Mouse (Mus musculus): ENCODE data around the gene Insig1. TPM values are rescaled to one million over a fixed set of nuclear protein-coding genes. Genes with fewer than 3 reads are reported as not detected.

Gene Insig1
- polyA plus RNA-seq, 1 experiment from 2014 or later: 71.6 TPM

DNA sequence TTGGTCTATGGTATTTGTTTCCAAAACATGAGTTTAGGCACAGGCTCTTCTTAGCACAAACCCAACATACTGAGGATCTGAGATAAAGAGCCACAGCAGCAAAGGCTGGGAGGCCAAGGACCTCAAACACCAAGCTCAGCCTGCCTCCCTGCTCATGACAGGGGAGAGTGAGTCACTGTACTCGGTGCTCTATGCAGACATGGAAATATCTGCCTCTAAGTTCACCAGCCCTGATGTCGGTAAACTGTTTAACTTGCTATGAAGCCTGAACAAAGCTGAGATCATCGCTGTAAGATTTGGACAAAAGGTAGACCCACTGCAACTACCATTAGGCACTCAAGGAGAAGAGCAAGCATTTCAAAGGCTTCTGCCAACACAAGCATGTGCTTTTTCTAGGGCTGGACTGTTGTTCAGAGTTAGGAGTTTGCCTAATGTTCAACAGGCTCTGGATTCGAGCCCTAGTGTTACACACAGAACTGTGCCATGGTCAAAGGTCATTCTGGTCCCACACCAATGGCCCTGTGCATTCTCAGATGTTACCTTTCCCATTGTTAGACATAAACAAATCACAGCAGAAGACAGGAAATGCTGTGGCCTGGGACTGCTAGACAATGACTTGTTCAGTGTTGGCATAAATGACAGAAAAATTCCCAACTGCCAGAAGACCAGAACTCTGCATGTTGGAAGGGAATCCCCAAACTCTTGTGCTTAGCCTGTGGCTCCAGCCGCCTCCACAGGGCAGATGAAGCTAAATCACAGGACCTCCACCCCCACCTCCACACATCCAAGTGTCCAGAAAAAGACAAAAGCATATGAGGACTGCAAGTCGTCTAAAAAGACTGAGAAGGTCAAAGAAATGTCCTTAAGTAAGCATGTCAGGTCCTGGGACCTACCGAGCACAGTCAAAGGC lies 31.2 kb upstream of the Insig1 start:
- 82% methylated on average over 7 of the region's 7 CpGs for WGBS
- H3K27me3 ChIP-seq (replicated peaks): no peaks in the 10 kb centered on the region

DNA sequence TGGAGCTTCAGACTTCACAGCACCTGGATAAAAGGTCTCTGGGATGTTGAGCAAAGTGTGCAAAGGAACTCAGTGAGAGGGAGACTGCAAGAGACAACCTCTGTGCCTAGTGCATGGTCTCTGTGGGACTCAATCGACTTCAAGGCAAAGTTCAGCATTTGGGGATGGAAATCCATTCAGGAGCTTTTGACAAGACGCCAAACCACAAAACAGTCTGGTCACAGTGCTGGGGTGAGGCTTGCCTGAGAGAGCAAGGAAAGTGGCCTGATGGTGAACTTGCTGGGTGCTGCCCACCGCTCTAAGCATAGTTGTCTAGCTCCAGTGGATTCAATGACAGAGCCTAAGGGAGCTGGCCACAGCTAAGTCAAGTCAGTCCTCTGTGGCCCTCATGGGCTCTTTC lies 30.4 kb upstream of the Insig1 start:
- Histone ChIP-seq H3K4me3 (replicated peaks) (no peak overlapping the region), H3K27ac (replicated peaks) (no peak overlapping the region), H3K9ac (replicated peaks) (no peak overlapping the region), H3K4me1 (no peaks in the 10 kb centered on the region), H3K36me3 (no peaks in the 10 kb centered on the region), H3K27me3 (replicated peaks) (no peaks in the 10 kb centered on the region), H3K9me3 (replicated peaks) (no peaks in the 10 kb centered on the region), H3K4me2 (no peak overlapping the region)
- WGBS: 99% methylated on average over 3 of the region's 3 CpGs
- ATAC-seq (ENCODE audit: low FRiP score): no peak

More for the DNA sequence above, 31.2 kb upstream of the Insig1 start:
- ATAC-seq (ENCODE audit: low FRiP score): no peak
- Histone ChIP-seq H3K4me1 (no peaks in the 10 kb centered on the region), H3K4me3 (replicated peaks) (no peak overlapping the region), H3K27ac (replicated peaks) (no peak overlapping the region), H3K9ac (replicated peaks) (no peak overlapping the region), H3K4me2 (no peak overlapping the region), H3K9me3 (replicated peaks) (no peaks in the 10 kb centered on the region), H3K36me3 (no peaks in the 10 kb centered on the region)

DNA sequence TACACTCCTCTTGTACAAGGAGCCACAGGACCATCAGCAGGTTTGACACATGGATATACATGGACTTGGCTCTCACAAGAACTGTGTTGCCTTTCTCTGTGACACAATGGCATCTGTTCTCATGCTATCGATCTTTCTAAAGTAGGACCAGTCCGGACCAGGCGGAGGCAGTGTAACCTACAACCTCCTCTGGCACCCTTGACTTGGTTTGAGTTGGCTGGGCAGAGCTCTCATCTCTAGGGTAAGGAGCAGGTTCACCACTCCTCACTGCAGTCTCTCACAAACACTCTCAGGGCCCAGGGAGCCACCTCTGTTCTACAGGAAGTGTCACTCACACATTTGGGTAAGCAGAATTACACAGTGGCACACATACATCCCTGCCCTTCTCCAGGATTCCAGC lies 29.1 kb upstream of the Insig1 start:
- Histone ChIP-seq H3K36me3 (no peaks in the 10 kb centered on the region), H3K27ac (replicated peaks) (no peak overlapping the region), H3K4me2 (no peak overlapping the region), H3K4me1 (no peaks in the 10 kb centered on the region), H3K9me3 (replicated peaks) (no peaks in the 10 kb centered on the region), H3K9ac (replicated peaks) (no peak overlapping the region), H3K27me3 (replicated peaks) (no peaks in the 10 kb centered on the region), H3K4me3 (replicated peaks) (no peak overlapping the region)
- no peak for ATAC-seq (ENCODE audit: low FRiP score)
- 95% methylated on average over 3 of the region's 3 CpGs for WGBS

DNA sequence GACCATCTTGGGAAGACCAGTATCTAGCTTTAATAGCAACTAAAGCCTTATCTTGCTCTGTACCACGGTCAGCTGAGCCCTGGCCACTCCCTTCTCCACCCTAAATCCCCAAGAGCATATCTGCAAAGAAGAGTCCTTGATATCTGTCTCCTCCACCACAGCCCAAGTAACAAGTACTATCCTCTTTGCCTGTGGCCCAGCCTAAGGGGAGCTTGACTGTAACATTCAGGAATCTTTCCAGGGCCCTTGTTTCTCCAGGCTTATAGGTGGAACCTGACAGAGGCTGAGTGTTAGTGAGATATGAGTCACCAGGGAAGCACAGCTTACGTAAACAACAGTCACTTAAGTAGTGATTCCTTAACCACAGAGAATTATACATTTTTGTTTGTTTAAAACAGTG lies 28.4 kb upstream of the Insig1 start:
- WGBS: 77% methylated on average over 2 of the region's 2 CpGs
- Histone ChIP-seq H3K36me3 (no peaks in the 10 kb centered on the region), H3K4me1 (no peaks in the 10 kb centered on the region), H3K9ac (replicated peaks) (no peak overlapping the region), H3K4me3 (replicated peaks) (no peak overlapping the region), H3K4me2 (no peak overlapping the region), H3K27ac (replicated peaks) (no peak overlapping the region), H3K9me3 (replicated peaks) (no peaks in the 10 kb centered on the region), H3K27me3 (replicated peaks) (no peaks in the 10 kb centered on the region)
- ATAC-seq (ENCODE audit: low FRiP score): no peak

DNA sequence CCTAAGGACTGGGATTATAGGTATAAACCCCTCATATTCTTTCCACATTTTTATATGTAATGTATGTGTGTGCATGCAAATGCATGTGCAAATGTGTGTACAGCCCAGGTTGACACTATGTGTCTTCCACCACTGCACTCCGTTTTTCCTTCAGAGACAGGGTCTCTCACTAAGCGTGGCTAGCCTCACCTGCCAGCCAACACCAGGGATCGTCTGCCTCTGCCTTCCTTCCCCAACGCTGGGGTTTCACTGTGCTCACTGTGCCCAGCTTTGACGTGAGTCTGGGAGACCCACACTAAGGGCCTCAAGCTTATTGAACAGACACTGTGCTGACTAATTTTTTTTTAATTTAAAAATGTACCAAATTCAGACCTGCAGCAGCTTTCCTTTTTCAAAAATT lies 27.8 kb upstream of the Insig1 start:
- Histone ChIP-seq H3K4me3 (replicated peaks) (no peak overlapping the region), H3K9me3 (replicated peaks) (no peaks in the 10 kb centered on the region), H3K36me3 (no peaks in the 10 kb centered on the region), H3K9ac (replicated peaks) (no peak overlapping the region), H3K27me3 (replicated peaks) (no peaks in the 10 kb centered on the region), H3K27ac (replicated peaks) (no peak overlapping the region), H3K4me2 (no peak overlapping the region), H3K4me1 (no peaks in the 10 kb centered on the region)
- WGBS: 88% methylated on average over 5 of the region's 5 CpGs
- no peak for ATAC-seq (ENCODE audit: low FRiP score)

- WGBS: 83% methylated on average over 3 of the region's 3 CpGs
- Histone ChIP-seq H3K9ac (replicated peaks) (no peak overlapping the region), H3K4me1 (no peaks in the 10 kb centered on the region), H3K27me3 (replicated peaks) (no peaks in the 10 kb centered on the region), H3K9me3 (replicated peaks) (no peaks in the 10 kb centered on the region), H3K4me2 (no peak overlapping the region), H3K27ac (replicated peaks) (no peak overlapping the region), H3K36me3 (no peaks in the 10 kb centered on the region), H3K4me3 (replicated peaks) (no peak overlapping the region)
- ATAC-seq (ENCODE audit: low FRiP score): no peak
Observed at GRCm38 (mm10) chr5:28046966-28047365, 24.2 kb upstream of the Insig1 start.

GRCm38 (mm10) chr5:28047961-28048360 lies 23.2 kb upstream of the Insig1 start:
- no peaks in the 10 kb centered on the region for H3K27me3 ChIP-seq (replicated peaks)
- WGBS: 90% methylated on average over 1 of the region's 1 CpGs
- no peak overlapping the region for H3K4me2 ChIP-seq
- H3K27ac ChIP-seq (replicated peaks): no peak overlapping the region
- no peak overlapping the region for H3K4me3 ChIP-seq (replicated peaks)
- H3K36me3 ChIP-seq: no peaks in the 10 kb centered on the region
- no peak for ATAC-seq (ENCODE audit: low FRiP score)
- H3K4me1 ChIP-seq: no peaks in the 10 kb centered on the region
- no peaks in the 10 kb centered on the region for H3K9me3 ChIP-seq (replicated peaks)
- H3K9ac ChIP-seq (replicated peaks): no peak overlapping the region

DNA sequence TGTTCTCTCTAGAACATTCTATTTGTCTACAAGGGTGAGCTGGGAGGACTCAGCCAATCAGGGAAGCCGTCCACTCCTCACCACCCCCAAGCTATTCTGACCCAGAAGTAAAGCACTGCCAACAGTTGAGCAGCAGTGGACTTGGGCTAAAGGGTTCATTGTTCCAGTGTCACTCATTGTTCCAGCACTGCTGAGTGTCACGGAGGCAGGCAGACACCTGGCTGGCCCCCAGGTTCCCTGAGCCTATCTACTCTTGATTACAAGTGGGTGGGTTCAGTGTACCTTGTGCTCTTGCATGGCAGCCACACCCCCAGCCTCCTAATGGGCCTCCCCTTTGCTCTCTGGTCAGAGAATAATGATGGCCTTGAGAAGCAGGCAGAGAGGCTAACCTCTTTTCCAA lies 15.7 kb upstream of the Insig1 start:
- Histone ChIP-seq H3K27ac (replicated peaks) (no peak overlapping the region), H3K36me3 (no peaks in the 10 kb centered on the region), H3K4me3 (replicated peaks) (no peak overlapping the region), H3K4me2 (no peak overlapping the region), H3K27me3 (replicated peaks) (no peaks in the 10 kb centered on the region), H3K9me3 (replicated peaks) (no peaks in the 10 kb centered on the region), H3K4me1 (no peaks in the 10 kb centered on the region), H3K9ac (replicated peaks) (no peak overlapping the region)
- WGBS: 62% methylated on average over 2 of the region's 2 CpGs
- ATAC-seq (ENCODE audit: low FRiP score): no peak

- Histone ChIP-seq H3K4me3 (replicated peaks) (no peak overlapping the region), H3K9me3 (replicated peaks) (no peaks in the 10 kb centered on the region), H3K27me3 (replicated peaks) (no peaks in the 10 kb centered on the region), H3K4me1 (no peaks in the 10 kb centered on the region), H3K4me2 (no peak overlapping the region), H3K36me3 (no peaks in the 10 kb centered on the region), H3K9ac (replicated peaks) (no peak overlapping the region), H3K27ac (replicated peaks) (no peak overlapping the region)
- 88% methylated on average over 3 of the region's 3 CpGs for WGBS
- ATAC-seq (ENCODE audit: low FRiP score): no peak
Observed at GRCm38 (mm10) chr5:28056877-28057276, 14.3 kb upstream of the Insig1 start.

DNA sequence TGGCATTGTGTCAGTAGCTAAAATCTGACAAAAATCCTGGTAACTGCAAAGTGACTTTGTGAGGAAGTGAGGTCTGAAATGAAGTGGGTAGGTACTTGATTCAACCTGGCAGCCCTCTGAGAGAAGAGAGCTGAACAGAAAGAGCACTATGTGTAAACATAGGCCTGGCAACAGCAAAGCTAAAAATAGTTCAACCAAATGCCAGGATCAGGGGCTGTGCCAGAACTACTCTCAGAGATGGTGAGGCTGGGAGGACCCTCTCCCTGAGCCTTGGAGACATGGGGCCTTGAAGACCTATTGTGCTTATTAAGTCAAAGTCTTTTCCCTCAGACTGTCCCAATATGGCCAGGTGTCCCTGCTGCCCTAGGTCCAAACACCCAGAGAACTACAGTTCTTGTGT lies 10.7 kb upstream of the Insig1 start:
- no peaks in the 10 kb centered on the region for H3K9me3 ChIP-seq (replicated peaks)
- H3K27ac ChIP-seq (replicated peaks): no peak overlapping the region
- H3K27me3 ChIP-seq (replicated peaks): no peaks in the 10 kb centered on the region
- ATAC-seq (ENCODE audit: low FRiP score): no peak
- no peak overlapping the region for H3K4me2 ChIP-seq
- no peaks in the 10 kb centered on the region for H3K36me3 ChIP-seq
- no peaks in the 10 kb centered on the region for H3K4me1 ChIP-seq
- H3K4me3 ChIP-seq (replicated peaks): no peak overlapping the region
- H3K9ac ChIP-seq (replicated peaks): no peak overlapping the region

- Histone ChIP-seq H3K9me3 (replicated peaks) (no peaks in the 10 kb centered on the region), H3K4me3 (replicated peaks) (no peak overlapping the region), H3K4me1 (no peaks in the 10 kb centered on the region), H3K27ac (replicated peaks) (no peak overlapping the region), H3K4me2 (no peak overlapping the region), H3K9ac (replicated peaks) (no peak overlapping the region), H3K36me3 (no peaks in the 10 kb centered on the region), H3K27me3 (replicated peaks) (no peaks in the 10 kb centered on the region)
- ATAC-seq (ENCODE audit: low FRiP score): no peak
- WGBS: 76% methylated on average over 6 of the region's 6 CpGs
Observed at GRCm38 (mm10) chr5:28061011-28061410, 10.2 kb upstream of the Insig1 start.

GRCm38 (mm10) chr5:28063989-28064624 lies 7.1 kb upstream of the Insig1 start:
- WGBS: 86% methylated on average over 3 of the region's 3 CpGs
- no peaks in the 10 kb centered on the region for H3K27me3 ChIP-seq (replicated peaks)
- no peaks in the 10 kb centered on the region for H3K36me3 ChIP-seq
- H3K9me3 ChIP-seq (replicated peaks): no peaks in the 10 kb centered on the region
- no peak overlapping the region for H3K4me3 ChIP-seq (replicated peaks)
- ATAC-seq (ENCODE audit: low FRiP score): no peak
- H3K9ac ChIP-seq (replicated peaks): no peak overlapping the region
- H3K4me2 ChIP-seq: no peak overlapping the region
- H3K27ac ChIP-seq (replicated peaks): no peak overlapping the region
- no peaks in the 10 kb centered on the region for H3K4me1 ChIP-seq

All from neural tube, embryonic 15.5 days (tissue).